Mouse (Mus musculus): ENCODE data around the gene Ypel4.
A peak's percentile ranks its signal among the peaks of the same experiment; 100 is the strongest.

Ypel4 gene

GRCm38 (mm10) chr2:84733579-84734300 is at the start of gene Ypel4:
TSS of gene Ypel4 (plus strand) at chr2:84734058.
- DNase-seq (ENCODE audit: low spot score) = peak; percentile 62

GRCm38 (mm10) chr2:84688080-84688844 is 45.6 kb upstream of the Ypel4 start:
- no peak for DNase-seq (ENCODE audit: low spot score)

- DNase-seq (ENCODE audit: low spot score) = no peak
Measured at GRCm38 (mm10) chr2:84690050-84690449, 43.8 kb upstream of the Ypel4 start.

- no peak for DNase-seq (ENCODE audit: low spot score)
Measured at GRCm38 (mm10) chr2:84695007-84695695, 38.7 kb upstream of the Ypel4 start.

GRCm38 (mm10) chr2:84703497-84703896 is 30.4 kb upstream of the Ypel4 start:
- DNase-seq (ENCODE audit: low spot score) = no peak

- no peak for DNase-seq (ENCODE audit: low spot score)
Measured at GRCm38 (mm10) chr2:84704329-84704728, 29.5 kb upstream of the Ypel4 start.

GRCm38 (mm10) chr2:84705295-84705694 is 28.6 kb upstream of the Ypel4 start:
- no peak for DNase-seq (ENCODE audit: low spot score)

GRCm38 (mm10) chr2:84707523-84707922 is 26.3 kb upstream of the Ypel4 start:
- DNase-seq (ENCODE audit: low spot score) = no peak

GRCm38 (mm10) chr2:84711898-84712297 is 22.0 kb upstream of the Ypel4 start:
- no peak for DNase-seq (ENCODE audit: low spot score)

- DNase-seq (ENCODE audit: low spot score) = no peak
Measured at GRCm38 (mm10) chr2:84714422-84714810, 19.4 kb upstream of the Ypel4 start.

GRCm38 (mm10) chr2:84714811-84715561 is 18.9 kb upstream of the Ypel4 start, which contains the start of gene Zdhhc5:
TSS of gene Zdhhc5 (minus strand) at chr2:84715180.
- peak; percentile 97 for DNase-seq (ENCODE audit: low spot score)

- peak; percentile 92 for DNase-seq (ENCODE audit: low spot score)
Measured at GRCm38 (mm10) chr2:84715562-84716361, 18.1 kb upstream of the Ypel4 start.

GRCm38 (mm10) chr2:84716423-84717355 is 17.2 kb upstream of the Ypel4 start:
- no peak for DNase-seq (ENCODE audit: low spot score)

- no peak for DNase-seq (ENCODE audit: low spot score)
Measured at GRCm38 (mm10) chr2:84717357-84717756, 16.5 kb upstream of the Ypel4 start.

GRCm38 (mm10) chr2:84720718-84721117 is 13.1 kb upstream of the Ypel4 start:
- DNase-seq (ENCODE audit: low spot score) = no peak

- no peak for DNase-seq (ENCODE audit: low spot score)
Measured at GRCm38 (mm10) chr2:84721182-84721581, 12.7 kb upstream of the Ypel4 start.

GRCm38 (mm10) chr2:84723856-84724255 is 10.0 kb upstream of the Ypel4 start:
- DNase-seq (ENCODE audit: low spot score) = no peak

- DNase-seq (ENCODE audit: low spot score) = no peak
Measured at GRCm38 (mm10) chr2:84725770-84726169, 8.1 kb upstream of the Ypel4 start.

- DNase-seq (ENCODE audit: low spot score) = no peak
Measured at GRCm38 (mm10) chr2:84726716-84727115, 7.1 kb upstream of the Ypel4 start.

Measured in left cerebral cortex, adult 11 months (tissue).